Mouse (Mus musculus): Measurements from ENCODE around the gene Phldb3.

Gene Phldb3

GRCm38 (mm10) chr7:24628685-24629610 is 18.4 kb downstream of the Phldb3 start:
- intact Hi-C loops (cut with DNase I): no loop called here

GRCm38 (mm10) chr7:24629672-24630071 is 19.1 kb downstream of the Phldb3 start:
- intact Hi-C loops (cut with DNase I): no loop called here

GRCm38 (mm10) chr7:24630116-24630880 is 19.7 kb downstream of the Phldb3 start:
- intact Hi-C loops (cut with DNase I): no loop called here

- intact Hi-C loops (cut with DNase I): no loop called here
Measured at GRCm38 (mm10) chr7:24636264-24636663, 25.7 kb downstream of the Phldb3 start, which contains the start of gene Lypd3. Gene Lypd3, plus strand, starts transcription at chr7:24636550.

GRCm38 (mm10) chr7:24637046-24637445 is 26.5 kb downstream of the Phldb3 start:
- intact Hi-C loops (cut with DNase I): no loop called here

- intact Hi-C loops (cut with DNase I): no loop called here
Measured at GRCm38 (mm10) chr7:24638026-24638856, 27.7 kb downstream of the Phldb3 start.

GRCm38 (mm10) chr7:24640450-24640849 is 29.9 kb downstream of the Phldb3 start:
- intact Hi-C loops (cut with DNase I): no loop called here

- intact Hi-C loops (cut with DNase I): no loop called here
Measured at GRCm38 (mm10) chr7:24642491-24642890, 31.9 kb downstream of the Phldb3 start.

GRCm38 (mm10) chr7:24644492-24644891 is 33.9 kb downstream of the Phldb3 start:
- intact Hi-C loops (cut with DNase I): no loop called here

- intact Hi-C loops (cut with DNase I): no loop called here
Measured at GRCm38 (mm10) chr7:24644996-24645395, 34.4 kb downstream of the Phldb3 start.

GRCm38 (mm10) chr7:24646486-24646885 is 35.9 kb downstream of the Phldb3 start:
- intact Hi-C loops (cut with DNase I): no loop called here

GRCm38 (mm10) chr7:24653681-24654080 is 43.1 kb downstream of the Phldb3 start:
- intact Hi-C loops (cut with DNase I): loop anchor here (2.0 kb wide), 1 partner anchor 53 kb away; no protein-coding TSS in a partner anchor

GRCm38 (mm10) chr7:24659737-24660357 is 49.3 kb downstream of the Phldb3 start:
- intact Hi-C loops (cut with DNase I): loop anchor here (5.0 kb wide), 1 partner anchor 128 kb away; the partner anchor contains the start of gene Irgq

GRCm38 (mm10) chr7:24661118-24661904 is 50.7 kb downstream of the Phldb3 start:
- intact Hi-C loops (cut with DNase I): no loop called here

GRCm38 (mm10) chr7:24662575-24662974 is 52.0 kb downstream of the Phldb3 start:
- intact Hi-C loops (cut with DNase I): no loop called here

- intact Hi-C loops (cut with DNase I): no loop called here
Measured at GRCm38 (mm10) chr7:24664301-24664700, 53.7 kb downstream of the Phldb3 start.

- intact Hi-C loops (cut with DNase I): no loop called here
Measured at GRCm38 (mm10) chr7:24664959-24665358, 54.4 kb downstream of the Phldb3 start.

- intact Hi-C loops (cut with DNase I): no loop called here
Measured at GRCm38 (mm10) chr7:24671944-24672439, 61.4 kb downstream of the Phldb3 start.

- intact Hi-C loops (cut with DNase I): no loop called here
Measured at GRCm38 (mm10) chr7:24676575-24676974, 66.0 kb downstream of the Phldb3 start, which contains the start of gene Tex101. Gene Tex101, minus strand, starts transcription at chr7:24676675.

Measured in adrenal gland (tissue).